ENCODE assay signal across 17 mouse cellular contexts in genomic region chr1:90210761-90211160, GRCm38 (mm10). TPM values are rescaled to one million over a fixed set of nuclear protein-coding genes. Genes with fewer than 3 reads are reported as not detected.
A peak's percentile ranks its signal among the peaks of the same experiment; 100 is the strongest.
DNase-seq lines count a peak whose midpoint lies in the region; ATAC-seq and TF ChIP-seq lines count a peak whose summit lies in the region.
"Had no signal": no experiment of that assay in that cellular context is flagged by ENCODE, and none has a peak within 500 bp of the region (broad histone marks: within the 10 kb centered on the region; RNA-seq: fewer than 3 reads in every experiment).

No protein-coding gene starts in this region.

- H3K27me3 ChIP-seq in heart, embryonic 14.5 days (ENCODE audit: control insufficient read depth, insufficient read depth, low read length) = no peaks in the 10 kb centered on the region
- H3K27me3 ChIP-seq in forebrain, embryonic 15.5 days = no peaks in the 10 kb centered on the region
- H3K27me3 ChIP-seq in intestine, embryonic 15.5 days (replicated peaks) = no peaks in the 10 kb centered on the region
- H3K27me3 ChIP-seq: midbrain, embryonic 12.5 days had no signal

- 53% methylated on average over 4 of the region's 4 CpGs for WGBS in heart, embryonic 14.5 days
- WGBS in forebrain, embryonic 15.5 days = 42% methylated on average over 4 of the region's 4 CpGs
- WGBS in intestine, embryonic 15.5 days = 75% methylated on average over 4 of the region's 4 CpGs

- DNase-seq in cerebellum, postnatal 14 days = peak; percentile 68 to 73
- no peak for DNase-seq in cerebellum, adult 11 months
- DNase-seq in heart, postnatal 36 days = no peak
- DNase-seq in layer of hippocampus, adult 2 months (ENCODE audit: low spot score in 2 of 2) = no peak
- no peak for DNase-seq in layer of hippocampus, adult 9-11 months
- DNase-seq: thymus, postnatal 36 days had no signal

- H3K36me3 ChIP-seq in heart, embryonic 14.5 days (ENCODE audit: control insufficient read depth, insufficient read depth, low read length) = peaks cover 23% of the 10 kb centered on the region
- H3K36me3 ChIP-seq in forebrain, embryonic 15.5 days = 0 out of 2 replicates have a peak, but pooled peaks cover 6% of the 10 kb centered on the region
- no peaks in the 10 kb centered on the region for H3K36me3 ChIP-seq in intestine, embryonic 15.5 days

- peaks cover 12 to 25% of the 10 kb centered on the region in 2 experiments for H3K4me1 ChIP-seq in heart, embryonic 14.5 days (ENCODE audit: control insufficient read depth in 2 of 2, insufficient read depth in 2 of 2, low read length in 2 of 2)
- peaks cover 54% of the 10 kb centered on the region for H3K4me1 ChIP-seq in forebrain, embryonic 15.5 days
- 0 out of 2 replicates have a peak, but pooled peaks cover 10% of the 10 kb centered on the region for H3K4me1 ChIP-seq in intestine, embryonic 15.5 days (replicated peaks)

- no peak for ATAC-seq in heart, embryonic 14.5 days (ENCODE audit: insufficient number of reproducible peaks, insufficient read depth, low FRiP score, low read depth)
- ATAC-seq in forebrain, embryonic 15.5 days (replicated peaks) = no peak
- ATAC-seq in intestine, embryonic 15.5 days = no peak
- ATAC-seq: hindbrain, postnatal 0 days had no signal

- intact Hi-C loops in heart, postnatal 36 days (cut with DNase I) = no loop called here

- H3K9ac ChIP-seq in heart, embryonic 14.5 days (ENCODE audit: low read length) = no peak overlapping the region
- no peak overlapping the region for H3K9ac ChIP-seq in forebrain, embryonic 15.5 days (replicated peaks)
- no peak overlapping the region for H3K9ac ChIP-seq in intestine, embryonic 15.5 days
- H3K9ac ChIP-seq: limb, embryonic 12.5 days; midbrain, embryonic 12.5 days had no signal

- H3K4me2 ChIP-seq in heart, embryonic 14.5 days (ENCODE audit: low read length) = peak overlapping the region; percentile 65
- H3K4me2 ChIP-seq in forebrain, embryonic 15.5 days (replicated peaks) = peak overlapping the region; percentile 19
- H3K4me2 ChIP-seq in intestine, embryonic 15.5 days (replicated peaks) = no peak overlapping the region
- H3K4me2 ChIP-seq: limb, embryonic 12.5 days; midbrain, embryonic 12.5 days had no signal

- H3K4me3 ChIP-seq in heart, embryonic 14.5 days (ENCODE audit: control insufficient read depth in 1 of 2, insufficient read depth in 1 of 2, low read depth in 1 of 2, low read length in 2 of 2) = no peak overlapping the region
- H3K4me3 ChIP-seq in layer of hippocampus, adult 2 months = no peak overlapping the region
- H3K4me3 ChIP-seq in forebrain, embryonic 15.5 days = 0 out of 2 replicates have a peak overlapping the region, but pooled peaks have one; percentile 0
- no peak overlapping the region for H3K4me3 ChIP-seq in intestine, embryonic 15.5 days (replicated peaks)
- H3K4me3 ChIP-seq: limb, embryonic 12.5 days; midbrain, embryonic 12.5 days had no signal

- H3K27ac ChIP-seq in heart, embryonic 14.5 days (replicated peaks in 1 of 2; ENCODE audit: control insufficient read depth in 1 of 2, insufficient read depth in 1 of 2, low read depth in 2 of 2, low read length in 2 of 2) = no peak overlapping the region
- peak overlapping the region; percentile 15; the same call in 1 of the 2 replicates for H3K27ac ChIP-seq in layer of hippocampus, adult 2 months
- peak overlapping the region; percentile 87 for H3K27ac ChIP-seq in forebrain, embryonic 15.5 days (replicated peaks)
- no peak overlapping the region for H3K27ac ChIP-seq in intestine, embryonic 15.5 days
- H3K27ac ChIP-seq: hindbrain, postnatal 0 days; limb, embryonic 12.5 days had no signal

- no peak for TF ChIP-seq CTCF in layer of hippocampus, adult 2 months (conservative IDR thresholded peaks at IDR 0.05)

- no peaks in the 10 kb centered on the region for H3K9me3 ChIP-seq in heart, embryonic 14.5 days (ENCODE audit: control insufficient read depth, low read length)
- no peaks in the 10 kb centered on the region for H3K9me3 ChIP-seq in forebrain, embryonic 15.5 days
- no peaks in the 10 kb centered on the region for H3K9me3 ChIP-seq in intestine, embryonic 15.5 days
- H3K9me3 ChIP-seq: limb, embryonic 12.5 days; midbrain, embryonic 12.5 days had no signal

RNA-seq across cellular contexts. Expression of gene Ackr3, which starts 7.0 kb away (rescaled TPM):
- polyA plus RNA-seq in heart, embryonic 14.5 days (2014; fragmentation: Nextera tagmentation; extraction: Ambion mirVana) = 41.3 and 51.0 TPM in 2 replicates
- 10 to 100 TPM; 56.4 to 92.5 TPM for total RNA-seq in heart, postnatal 36 days (2021)
- total RNA-seq in layer of hippocampus, adult 2 months (2021) = 10 to 100 TPM; 13.7 to 17.8 TPM
- 23.7 and 23.8 TPM in 2 replicates for polyA plus RNA-seq in forebrain, embryonic 15.5 days (2015; fragmentation: Nextera tagmentation; extraction: Ambion mirVana)
- 13.0 and 13.3 TPM in 2 replicates for polyA plus RNA-seq in intestine, embryonic 15.5 days (2015; fragmentation: Nextera tagmentation; extraction: Ambion mirVana)

RNA-seq across cellular contexts. Expression of gene Iqca, which starts 57.6 kb away (rescaled TPM):
- polyA plus RNA-seq in heart, embryonic 14.5 days (2014; fragmentation: Nextera tagmentation; extraction: Ambion mirVana) = not detected in 2 replicates
- not detected for total RNA-seq in heart, postnatal 36 days (2021)
- 1 to 10 TPM; 1.6 to 2.4 TPM for total RNA-seq in layer of hippocampus, adult 2 months (2021)
- polyA plus RNA-seq in forebrain, embryonic 15.5 days (2015; fragmentation: Nextera tagmentation; extraction: Ambion mirVana) = 0.52 and 1.3 TPM in 2 replicates
- polyA plus RNA-seq in intestine, embryonic 15.5 days (2015; fragmentation: Nextera tagmentation; extraction: Ambion mirVana) = 0.09 and 0.24 TPM in 2 replicates
- total RNA-seq: adrenal gland, postnatal 36 days; gastrocnemius, adult 8-10 months had no signal
- polyA plus RNA-seq: embryonic facial prominence, embryonic 11.5 days; heart, postnatal 0 days; large intestine, adult 2 months; limb, embryonic 12.5 days; midbrain, embryonic 12.5 days had no signal

Comparison
In these comparisons a context has a peak if more than half of its experiments do, and no peak if none do; other contexts are left out.
1. DNase-seq: peak in cerebellum, postnatal 14 days (2 of 2); none in cerebellum, adult 11 months (single experiment), heart, postnatal 36 days (0 of 2), layer of hippocampus, adult 2 months (0 of 2) and layer of hippocampus, adult 9-11 months (single experiment).
2. H3K27ac ChIP-seq: peak in layer of hippocampus, adult 2 months (single experiment) and forebrain, embryonic 15.5 days (single experiment); none in heart, embryonic 14.5 days (0 of 2) and intestine, embryonic 15.5 days (single experiment).